Mouse (Mus musculus) 3134 (cell line): ENCODE data around the gene Zfp318.

Experiments used
- DNase-seq: peaks from one replicate; pipeline ENCODE4 v3.0.0-alpha.2; 2011; ENCODE audit warnings: low spot score; ENCODE audit not compliant: insufficient read length; ENCODE audit errors: extremely low read depth

The Zfp318 gene

GRCm38 (mm10) chr17:46383294-46384060 is at the start of gene Zfp318:
Zfp318 (plus strand) TSS chr17:46383731.
- peak; percentile 97 for DNase-seq

GRCm38 (mm10) chr17:46336475-46336874 is 47.1 kb upstream of the Zfp318 start:
- no peak for DNase-seq

GRCm38 (mm10) chr17:46341208-46341607 is 42.3 kb upstream of the Zfp318 start:
- no peak for DNase-seq

GRCm38 (mm10) chr17:46351026-46351700 is 32.4 kb upstream of the Zfp318 start:
- no peak for DNase-seq

GRCm38 (mm10) chr17:46371783-46372182 is 11.7 kb upstream of the Zfp318 start:
- no peak for DNase-seq

GRCm38 (mm10) chr17:46378564-46378963 is 5.0 kb upstream of the Zfp318 start:
- no peak for DNase-seq

GRCm38 (mm10) chr17:46384061-46384801 is 700 bp downstream of the Zfp318 start:
- DNase-seq = peak; percentile 48

GRCm38 (mm10) chr17:46388200-46388599 is 4.7 kb downstream of the Zfp318 start:
- DNase-seq = no peak

- DNase-seq = no peak
Observed at GRCm38 (mm10) chr17:46393012-46393411, 9.5 kb downstream of the Zfp318 start.

- DNase-seq = no peak
Observed at GRCm38 (mm10) chr17:46394631-46395030, 11.1 kb downstream of the Zfp318 start.

GRCm38 (mm10) chr17:46408478-46408877 is 24.9 kb downstream of the Zfp318 start:
- DNase-seq = no peak

- no peak for DNase-seq
Observed at GRCm38 (mm10) chr17:46418628-46419027, 35.1 kb downstream of the Zfp318 start.

GRCm38 (mm10) chr17:46419717-46420116 is 36.2 kb downstream of the Zfp318 start:
- DNase-seq = no peak

- DNase-seq = no peak
Observed at GRCm38 (mm10) chr17:46426496-46426895, 43.0 kb downstream of the Zfp318 start.

GRCm38 (mm10) chr17:46428761-46429414 is 45.4 kb downstream of the Zfp318 start, which contains the start of gene Crip3:
Crip3 (plus strand) TSS chr17:46428926.
- DNase-seq = no peak

GRCm38 (mm10) chr17:46433627-46434026 is 50.1 kb downstream of the Zfp318 start:
- no peak for DNase-seq

- DNase-seq = no peak
Observed at GRCm38 (mm10) chr17:46436672-46437366, 53.3 kb downstream of the Zfp318 start.

GRCm38 (mm10) chr17:46438298-46438873 is 54.9 kb downstream of the Zfp318 start, which contains the start of gene Slc22a7:
Slc22a7 (minus strand) TSS chr17:46438457.
- no peak for DNase-seq

GRCm38 (mm10) chr17:46439176-46439575 is 55.6 kb downstream of the Zfp318 start:
- no peak for DNase-seq
